Mouse (Mus musculus) liver, adult 2 months (tissue): ENCODE measurements around the gene Lzts2. TPM values are rescaled to one million over a fixed set of nuclear protein-coding genes. Genes with fewer than 3 reads are reported as not detected.

Source experiments
- DNase-seq: peaks from one replicate; pipeline ENCODE4 v3.0.0-alpha.2; 2011; ENCODE audit warnings: low read depth, low spot score; ENCODE audit errors: extremely low read depth
- H3K27ac ChIP-seq: fragments of 200-500 bp; replicated peaks from 2 replicates; pipeline ENCODE4 v1.5.1; 2012; ENCODE audit warnings: low read depth, mild to moderate bottlenecking, control low read depth, inconsistent platforms, low read length; ENCODE audit not compliant: insufficient read depth
- H3K27me3 ChIP-seq: fragments of 200-500 bp; 2 replicates; pipeline ENCODE4 v1.6.1; 2012; ENCODE audit warnings: mild to moderate bottlenecking, moderate library complexity, low read length, inconsistent platforms; ENCODE audit not compliant: control insufficient read depth, insufficient read depth
- H3K36me3 ChIP-seq: fragments of 200-500 bp; 2 replicates; pipeline ENCODE4 v1.6.1; 2012; ENCODE audit warnings: low read length, inconsistent platforms; ENCODE audit not compliant: control insufficient read depth, insufficient read depth
- H3K4me1 ChIP-seq: fragments of 200-500 bp; 2 replicates; pipeline ENCODE4 v1.6.1; 2011; ENCODE audit warnings: low read length; ENCODE audit not compliant: control insufficient read depth, insufficient read depth
- H3K4me3 ChIP-seq: fragments of 200-500 bp; 2 replicates; pipeline ENCODE4 v1.5.1; 2011; ENCODE audit warnings: low read depth, mild to moderate bottlenecking, control low read depth, low read length, moderate library complexity; ENCODE audit not compliant: insufficient read depth
- H3K79me2 ChIP-seq: fragments of 200-500 bp; 2 replicates; pipeline ENCODE4 v1.6.1; 2012; ENCODE audit warnings: inconsistent platforms, mild to moderate bottlenecking, low read length, moderate library complexity; ENCODE audit not compliant: control insufficient read depth, insufficient read depth
- H3K9ac ChIP-seq: fragments of 200-500 bp; 2 replicates; pipeline ENCODE4 v1.6.1; 2012; ENCODE audit warnings: low read depth, mild to moderate bottlenecking, control low read depth, inconsistent platforms, low read length
- CTCF ChIP-seq: fragments of 200-500 bp; IDR thresholded peaks from 2 replicates; pipeline ENCODE4 v1.5.1; 2011; ENCODE audit warnings: low read depth, low read length, control low read depth
- POLR2A ChIP-seq: fragments of 200-500 bp; IDR thresholded peaks from 2 replicates; pipeline ENCODE4 v1.6.1; 2011; ENCODE audit warnings: low read length, control low read depth; ENCODE audit not compliant: insufficient read depth; ENCODE audit errors: extremely low read depth
- WGBS: fragments of 180-500 bp; shearing (Covaris S2); methylation state at CpG from one replicate; pipeline ENCODE4 v1.1.7; 2018; 5-methylcytosine and 5-hydroxymethylcytosine counted together
- polyA plus RNA-seq: library from polyadenylated mRNA; depleted of rRNA; stranded (reverse); fragments of >200 nt; gene quantifications from 2 replicates; pipeline ENCODE4 v1.2.3, GENCODE M21; 2012
- total RNA-seq: library from RNA; depleted of rRNA; stranded (reverse); fragments of >200 nt; gene quantifications from 2 replicates; pipeline ENCODE4 v1.2.3, GENCODE M21; 2014

Gene Lzts2
- total and polyA plus RNA-seq, 2 experiments: 3.4 to 14.3 TPM

- WGBS: 1% methylated on average over 18 of the region's 18 CpGs
- H3K36me3 ChIP-seq: peaks cover 3% of the 10 kb centered on the region; the same call in 1 of the 2 replicates
- peak; percentile 64 for DNase-seq
- H3K27me3 ChIP-seq: no peaks in the 10 kb centered on the region
- H3K4me1 ChIP-seq: peaks cover 16% of the 10 kb centered on the region
- peak overlapping the region; percentile 91 for H3K27ac ChIP-seq
- H3K79me2 ChIP-seq: peaks cover 15% of the 10 kb centered on the region; the same call in 1 of the 2 replicates
- peak overlapping the region; percentile 73 for H3K4me3 ChIP-seq
- TF ChIP-seq POLR2A: 0 out of 2 replicates have a peak, but pooled peaks have one; percentile 12
- TF ChIP-seq CTCF: no peak
- H3K9ac ChIP-seq: peak overlapping the region; percentile 79
Measured at GRCm38 (mm10) chr19:45016341-45017215, 2.4 kb downstream of the Lzts2 start.

- under 1% methylated on average over 19 of the region's 27 CpGs for WGBS
- H3K36me3 ChIP-seq: no peaks in the 10 kb centered on the region
- H3K9ac ChIP-seq: peak overlapping the region; percentile 67
- peaks cover 16% of the 10 kb centered on the region; the same call in 1 of the 2 replicates for H3K79me2 ChIP-seq
- peaks cover 16% of the 10 kb centered on the region for H3K4me1 ChIP-seq
- peak overlapping the region; percentile 67 for H3K27ac ChIP-seq
- TF ChIP-seq POLR2A (no peak), CTCF (peak; percentile 50)
- H3K27me3 ChIP-seq: no peaks in the 10 kb centered on the region
- peak; percentile 62 for DNase-seq
- H3K4me3 ChIP-seq: peak overlapping the region; percentile 63
Measured at GRCm38 (mm10) chr19:45017216-45017771, 3.1 kb downstream of the Lzts2 start.

- peak overlapping the region; percentile 67 for H3K9ac ChIP-seq
- H3K79me2 ChIP-seq: peaks cover 16% of the 10 kb centered on the region; the same call in 1 of the 2 replicates
- no peaks in the 10 kb centered on the region for H3K27me3 ChIP-seq
- peak overlapping the region; percentile 63 for H3K4me3 ChIP-seq
- H3K36me3 ChIP-seq: 0 out of 2 replicates have a peak, but pooled peaks cover 3% of the 10 kb centered on the region
- peak overlapping the region; percentile 62 for H3K27ac ChIP-seq
- TF ChIP-seq POLR2A: no peak
- no peak for TF ChIP-seq CTCF
- H3K4me1 ChIP-seq: peaks cover 16% of the 10 kb centered on the region
- no peak for DNase-seq
- WGBS: 2% methylated on average over 39 of the region's 48 CpGs
Measured at GRCm38 (mm10) chr19:45017909-45018308, 3.7 kb downstream of the Lzts2 start.

GRCm38 (mm10) chr19:45018351-45018831 is 4.2 kb downstream of the Lzts2 start:
- Histone ChIP-seq H3K27ac (peak overlapping the region; percentile 58), H3K79me2 (peaks cover 16% of the 10 kb centered on the region; the same call in 1 of the 2 replicates), H3K9ac (peak overlapping the region; percentile 67), H3K4me3 (peak overlapping the region; percentile 63), H3K27me3 (no peaks in the 10 kb centered on the region), H3K36me3 (0 out of 2 replicates have a peak, but pooled peaks cover 3% of the 10 kb centered on the region), H3K4me1 (peaks cover 16% of the 10 kb centered on the region)
- TF ChIP-seq POLR2A: no peak
- no peak for TF ChIP-seq CTCF
- WGBS: 29% methylated on average over 13 of the region's 13 CpGs
- no peak for DNase-seq

- H3K79me2 ChIP-seq: peaks cover 16% of the 10 kb centered on the region; the same call in 1 of the 2 replicates
- no peak overlapping the region for H3K27ac ChIP-seq
- DNase-seq: no peak
- 71% methylated on average over 6 of the region's 6 CpGs for WGBS
- peaks cover 7% of the 10 kb centered on the region for H3K4me1 ChIP-seq
- H3K27me3 ChIP-seq: no peaks in the 10 kb centered on the region
- peaks cover 5% of the 10 kb centered on the region; the same call in 1 of the 2 replicates for H3K36me3 ChIP-seq
- TF ChIP-seq POLR2A: no peak
- TF ChIP-seq CTCF: no peak
- H3K4me3 ChIP-seq: no peak overlapping the region
- no peak overlapping the region for H3K9ac ChIP-seq
Measured at GRCm38 (mm10) chr19:45020348-45020747, 6.1 kb downstream of the Lzts2 start.
